Mouse (Mus musculus) neural tube, embryonic 11.5 days (tissue): ENCODE results near the gene Hmgb1. TPM values are rescaled to one million over a fixed set of nuclear protein-coding genes. Genes with fewer than 3 reads are reported as not detected.
A peak's percentile ranks its signal among the peaks of the same experiment; 100 is the strongest.

ENCODE experiments used
- ATAC-seq: fragments of 200-750 bp; cut with Nextera tagmentation; 2 replicates; pipeline ENCODE4 v1.8.0; 2017; ENCODE audit warnings: moderate number of reproducible peaks, mild to moderate bottlenecking, moderate TSS enrichment, moderate library complexity; ENCODE audit not compliant: insufficient read depth, low FRiP score, low TSS enrichment
- DNase-seq: peaks from one replicate; pipeline ENCODE4 v3.0.0-alpha.2; 2015; ENCODE audit warnings: low spot score
- H3K27ac ChIP-seq: fragments of 300-500 bp; sonication (generic); 2 replicates; pipeline ENCODE4 v1.5.1; 2014; ENCODE audit warnings: low read depth, mild to moderate bottlenecking, low read length
- H3K27me3 ChIP-seq: fragments of 300-500 bp; sonication (generic); 2 replicates; pipeline ENCODE4 v1.6.1; 2014; ENCODE audit warnings: mild to moderate bottlenecking, low read length, mixed read lengths; ENCODE audit not compliant: control insufficient read depth, insufficient read depth
- H3K36me3 ChIP-seq: fragments of 300-500 bp; sonication (generic); 2 replicates; pipeline ENCODE4 v1.6.1; 2014; ENCODE audit warnings: mild to moderate bottlenecking, low read length, moderate library complexity, mixed read lengths; ENCODE audit not compliant: control insufficient read depth, insufficient read depth
- H3K4me1 ChIP-seq: fragments of 300-500 bp; sonication (generic); 2 replicates; pipeline ENCODE4 v1.6.1; 2014; ENCODE audit warnings: low read length, mixed read lengths; ENCODE audit not compliant: control insufficient read depth, insufficient read depth
- H3K4me2 ChIP-seq: fragments of 300-500 bp; sonication (generic); 2 replicates; pipeline ENCODE4 v1.6.1; 2014; ENCODE audit warnings: low read depth, mild to moderate bottlenecking, moderate library complexity
- H3K4me3 ChIP-seq: fragments of 300-500 bp; sonication (generic); 2 replicates; pipeline ENCODE4 v1.5.1; 2014; ENCODE audit warnings: low read depth, low read length
- H3K9ac ChIP-seq: fragments of 300-500 bp; sonication (generic); 2 replicates; pipeline ENCODE4 v1.6.1; 2014; ENCODE audit warnings: mild to moderate bottlenecking, low read length
- H3K9me3 ChIP-seq: fragments of 300-500 bp; sonication (generic); 2 replicates; pipeline ENCODE4 v1.6.1; 2016; ENCODE audit warnings: low read length; ENCODE audit not compliant: control insufficient read depth
- WGBS: fragments of 180-500 bp; shearing (Covaris S2); extraction: QIAGEN DNeasy Blood & Tissue Kit; methylation state at CpG from one replicate; pipeline ENCODE4 v1.1.7; 2014; 5-methylcytosine and 5-hydroxymethylcytosine counted together
- polyA plus RNA-seq: library from polyadenylated mRNA; unstranded; fragments of >200 nt; fragmentation: Nextera tagmentation; extraction: Ambion mirVana; gene quantifications from 2 replicates; pipeline ENCODE4 v1.2.1, GENCODE M21; 2014

Gene Hmgb1
- polyA plus RNA-seq, 1 experiment from 2014 or later, result 1,783 TPM

DNA sequence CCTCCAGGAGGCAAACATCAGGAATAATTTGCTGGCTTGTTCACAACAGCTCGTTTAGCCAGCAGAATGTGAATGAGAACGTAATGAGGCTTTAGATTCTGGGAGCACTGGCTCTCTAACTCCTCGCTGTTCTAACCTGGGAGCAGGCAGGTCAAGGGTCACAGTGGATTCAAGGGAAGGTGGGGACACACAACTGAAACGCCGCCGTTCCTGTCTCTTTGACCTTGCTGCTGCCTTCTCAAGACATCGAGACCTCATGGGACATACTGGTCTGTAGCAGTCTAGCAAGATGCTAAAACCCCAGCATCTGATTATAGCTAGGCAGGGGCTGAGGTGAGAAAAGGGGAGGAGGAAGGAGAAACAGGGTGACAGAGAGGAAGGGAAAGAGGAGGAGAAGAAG lies 70.8 kb downstream of the Hmgb1 start:
- Histone ChIP-seq H3K36me3 (no peaks in the 10 kb centered on the region), H3K9me3 (no peaks in the 10 kb centered on the region), H3K4me3 (no peak overlapping the region), H3K27me3 (no peaks in the 10 kb centered on the region), H3K4me2 (no peak overlapping the region), H3K4me1 (peaks cover 5% of the 10 kb centered on the region; the same call in 1 of the 2 replicates), H3K27ac (no peak overlapping the region), H3K9ac (no peak overlapping the region)
- 74% methylated on average over 7 of the region's 7 CpGs for WGBS
- no peak for DNase-seq
- ATAC-seq, result no peak

- Histone ChIP-seq H3K4me3 (no peak overlapping the region), H3K27ac (no peak overlapping the region), H3K36me3 (no peaks in the 10 kb centered on the region), H3K4me1 (peaks cover 2% of the 10 kb centered on the region; the same call in 1 of the 2 replicates), H3K4me2 (no peak overlapping the region), H3K9ac (no peak overlapping the region), H3K9me3 (no peaks in the 10 kb centered on the region), H3K27me3 (no peaks in the 10 kb centered on the region)
- DNase-seq (no peak), ATAC-seq (no peak)
- WGBS, result 85% methylated on average over 5 of the region's 5 CpGs
These were observed 71.7 kb downstream of the Hmgb1 start for GRCm38 (mm10) chr5:149112559-149112958.

- 84% methylated on average over 3 of the region's 3 CpGs for WGBS
These were observed 75.1 kb downstream of the Hmgb1 start for GRCm38 (mm10) chr5:149109220-149109619.

DNA sequence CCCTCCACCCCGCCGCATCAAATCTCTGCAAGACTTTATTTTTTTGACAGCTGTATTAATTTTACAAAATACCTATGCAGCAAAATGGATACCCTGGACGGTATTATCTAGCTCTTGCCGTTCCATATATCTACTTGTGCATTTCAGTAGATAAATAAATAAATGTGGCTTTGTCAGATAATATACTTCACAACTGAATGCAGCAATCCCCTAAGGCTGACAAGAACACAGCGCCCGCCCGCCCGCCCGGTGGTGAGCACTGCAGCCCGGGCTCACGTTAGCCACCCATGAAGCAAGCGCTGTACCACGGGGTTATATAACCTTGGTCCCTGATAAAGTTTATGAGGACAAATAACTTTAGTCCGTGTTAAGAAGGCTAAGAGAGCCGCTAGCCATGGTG lies 76.1 kb downstream of the Hmgb1 start:
- no peak for DNase-seq
- Histone ChIP-seq H3K9me3 (no peaks in the 10 kb centered on the region), H3K36me3 (no peaks in the 10 kb centered on the region), H3K27me3 (no peaks in the 10 kb centered on the region), H3K27ac (no peak overlapping the region), H3K4me3 (no peak overlapping the region), H3K4me1 (no peaks in the 10 kb centered on the region), H3K9ac (no peak overlapping the region), H3K4me2 (no peak overlapping the region)
- WGBS, result 91% methylated on average over 15 of the region's 15 CpGs
- no peak for ATAC-seq

More at GRCm38 (mm10) chr5:149109220-149109619, 75.1 kb downstream of the Hmgb1 start:
- Histone ChIP-seq H3K4me1 (no peaks in the 10 kb centered on the region), H3K27ac (no peak overlapping the region), H3K9ac (no peak overlapping the region; the same call in 1 of the 2 replicates), H3K4me2 (no peak overlapping the region), H3K36me3 (no peaks in the 10 kb centered on the region), H3K4me3 (no peak overlapping the region), H3K9me3 (no peaks in the 10 kb centered on the region), H3K27me3 (no peaks in the 10 kb centered on the region)
- ATAC-seq (no peak), DNase-seq (peak; percentile 5)

DNA sequence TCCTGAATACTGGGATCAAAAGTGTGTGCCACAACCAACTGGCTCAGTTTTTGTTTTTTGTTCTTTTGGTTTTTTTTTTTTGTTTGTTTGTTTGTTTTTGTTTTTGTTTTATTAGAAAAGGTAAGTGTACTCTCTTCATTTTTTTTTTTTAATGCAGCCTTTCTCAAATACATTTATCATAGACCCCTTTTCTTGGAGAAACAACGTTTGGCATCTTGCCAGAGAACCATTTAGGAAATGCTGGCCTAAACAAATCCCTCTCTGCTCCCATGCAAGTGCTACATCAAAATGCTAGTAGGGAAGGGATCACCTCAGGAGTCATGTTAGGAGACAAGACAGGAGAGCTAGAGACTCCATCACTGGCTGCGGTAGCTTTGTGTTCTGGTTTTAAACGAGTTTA lies 76.7 kb downstream of the Hmgb1 start:
- ATAC-seq (no peak), DNase-seq (no peak)
- Histone ChIP-seq H3K27ac (no peak overlapping the region), H3K4me3 (no peak overlapping the region), H3K9me3 (no peaks in the 10 kb centered on the region), H3K36me3 (no peaks in the 10 kb centered on the region), H3K4me2 (no peak overlapping the region), H3K27me3 (no peaks in the 10 kb centered on the region), H3K4me1 (no peaks in the 10 kb centered on the region), H3K9ac (no peak overlapping the region)
- 75% methylated on average over 3 of the region's 3 CpGs for WGBS

- no peaks in the 10 kb centered on the region for H3K9me3 ChIP-seq
- no peak for ATAC-seq
- H3K4me2 ChIP-seq, result no peak overlapping the region
- no peak overlapping the region for H3K4me3 ChIP-seq
- H3K9ac ChIP-seq, result no peak overlapping the region
- no peak overlapping the region for H3K27ac ChIP-seq
- no peaks in the 10 kb centered on the region for H3K4me1 ChIP-seq
- no peak for DNase-seq
- WGBS, result 87% methylated on average over 8 of the region's 8 CpGs
- no peaks in the 10 kb centered on the region for H3K36me3 ChIP-seq
- no peaks in the 10 kb centered on the region for H3K27me3 ChIP-seq
These were observed 80.1 kb downstream of the Hmgb1 start for GRCm38 (mm10) chr5:149104096-149104725.

DNA sequence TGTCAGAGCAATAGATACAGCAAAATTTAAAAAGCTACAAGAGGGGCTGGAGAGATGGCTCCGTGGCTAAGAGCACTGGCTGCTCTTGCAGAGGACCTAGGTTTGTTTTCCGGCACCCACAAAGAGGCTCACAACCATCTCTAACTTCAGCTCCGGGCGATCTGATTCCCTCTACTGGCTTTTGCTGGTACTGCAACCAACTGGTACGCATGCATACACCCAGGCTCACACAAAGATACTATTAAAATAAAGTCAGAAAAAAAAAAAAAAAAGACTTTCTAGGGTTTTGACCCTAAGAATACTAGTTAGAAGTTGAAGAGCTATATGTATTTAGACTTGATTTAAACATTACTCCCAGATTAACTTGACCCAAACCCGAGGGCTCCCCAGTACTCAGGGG lies 82.4 kb downstream of the Hmgb1 start:
- ATAC-seq, result no peak
- no peaks in the 10 kb centered on the region for H3K4me1 ChIP-seq
- WGBS, result 86% methylated on average over 6 of the region's 6 CpGs
- no peak for DNase-seq
- no peak overlapping the region for H3K9ac ChIP-seq
- no peak overlapping the region for H3K4me3 ChIP-seq
- H3K27me3 ChIP-seq, result no peaks in the 10 kb centered on the region
- no peak overlapping the region for H3K27ac ChIP-seq
- H3K36me3 ChIP-seq, result no peaks in the 10 kb centered on the region
- no peaks in the 10 kb centered on the region for H3K9me3 ChIP-seq
- H3K4me2 ChIP-seq, result no peak overlapping the region

DNA sequence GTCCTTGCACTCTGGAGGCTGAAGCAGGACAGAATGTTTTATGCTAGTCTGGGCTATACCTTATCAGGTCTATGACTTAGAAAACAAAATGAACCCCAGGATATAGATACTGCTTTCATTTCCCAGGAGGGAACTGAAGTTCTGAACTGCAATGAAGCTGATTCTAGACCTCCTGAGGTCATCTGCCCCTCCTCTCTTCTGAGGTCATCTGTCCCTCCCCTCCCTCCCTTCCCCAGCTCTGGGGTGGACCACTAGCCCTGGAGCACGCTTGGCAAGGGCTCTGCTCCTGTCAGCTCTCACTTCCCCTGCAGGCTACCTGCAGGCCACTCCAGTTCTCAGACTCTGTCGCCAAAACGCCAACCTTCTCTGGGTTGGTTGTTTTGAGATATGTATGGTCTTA lies 84.2 kb downstream of the Hmgb1 start:
- no peaks in the 10 kb centered on the region for H3K27me3 ChIP-seq
- no peak overlapping the region for H3K9ac ChIP-seq
- no peak overlapping the region for H3K4me2 ChIP-seq
- H3K27ac ChIP-seq, result no peak overlapping the region
- ATAC-seq, result no peak
- no peak for DNase-seq
- H3K4me1 ChIP-seq, result no peaks in the 10 kb centered on the region
- no peak overlapping the region for H3K4me3 ChIP-seq
- H3K9me3 ChIP-seq, result no peaks in the 10 kb centered on the region
- 76% methylated on average over 3 of the region's 3 CpGs for WGBS
- H3K36me3 ChIP-seq, result no peaks in the 10 kb centered on the region

DNA sequence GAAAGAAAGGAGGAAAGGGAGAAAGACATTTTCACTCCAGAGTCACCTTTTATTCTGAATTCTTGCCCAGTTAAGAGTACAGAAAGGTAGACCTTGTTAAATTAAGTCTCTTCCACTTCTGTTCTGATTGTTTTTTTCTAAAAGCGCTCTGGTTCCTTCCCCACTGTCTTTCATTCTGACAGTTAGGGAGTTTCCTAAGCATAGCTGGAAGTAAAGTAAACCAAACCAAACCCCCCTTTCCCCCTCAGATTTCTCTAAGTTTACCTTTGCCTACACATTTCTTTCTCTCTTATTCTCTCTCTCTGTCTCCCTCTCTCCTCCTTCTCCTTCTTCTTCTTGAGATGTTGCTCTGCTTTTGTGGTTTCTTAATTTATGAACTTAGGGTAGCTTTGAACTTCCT lies 85.3 kb downstream of the Hmgb1 start:
- Histone ChIP-seq H3K4me2 (no peak overlapping the region), H3K9ac (no peak overlapping the region), H3K36me3 (no peaks in the 10 kb centered on the region), H3K4me1 (no peaks in the 10 kb centered on the region), H3K27me3 (no peaks in the 10 kb centered on the region), H3K27ac (no peak overlapping the region), H3K4me3 (no peak overlapping the region), H3K9me3 (no peaks in the 10 kb centered on the region)
- ATAC-seq (no peak), DNase-seq (no peak)
- 90% methylated on average over 1 of the region's 1 CpGs for WGBS
